Mouse (Mus musculus) liver, adult 2 months (tissue): ENCODE measurements at regions not wholly inside any gene's neighbourhood (a gene's known extent, or its start where the extent isn't known, plus 50 kb on each side); places are given as distances from the start of the nearest gene placed in this dataset.

Experiments
- CTCF ChIP-seq: fragments of 200-500 bp; IDR thresholded peaks from 2 replicates; pipeline ENCODE4 v1.5.1; 2011; ENCODE audit warnings: low read depth, low read length, control low read depth
- POLR2A ChIP-seq: fragments of 200-500 bp; IDR thresholded peaks from 2 replicates; pipeline ENCODE4 v1.6.1; 2011; ENCODE audit warnings: low read length, control low read depth; ENCODE audit not compliant: insufficient read depth; ENCODE audit errors: extremely low read depth

- TF ChIP-seq CTCF: no peak
- TF ChIP-seq POLR2A: no peak
These were observed 1358.8 kb downstream of the Hace1 start for GRCm38 (mm10) chr10:46936248-46936970.
